Mouse (Mus musculus) intestine, embryonic 16.5 days (tissue): ENCODE measurements around the gene Zfp36l2. TPM values are rescaled to one million over a fixed set of nuclear protein-coding genes. Genes with fewer than 3 reads are reported as not detected.

Source experiments
- ATAC-seq: fragments of 200-750 bp; cut with Nextera tagmentation; 2 replicates; pipeline ENCODE4 v1.8.0; 2017; ENCODE audit warnings: moderate TSS enrichment, moderate library complexity
- H3K27ac ChIP-seq: fragments of 300-500 bp; sonication (generic); 2 replicates; pipeline ENCODE4 v1.5.1; 2014; ENCODE audit warnings: mild to moderate bottlenecking, low read length
- H3K27me3 ChIP-seq: fragments of 300-500 bp; sonication (generic); replicated peaks from 2 replicates; pipeline ENCODE4 v1.6.1; 2014; ENCODE audit warnings: low read length, control low read depth, mixed read lengths; ENCODE audit not compliant: control insufficient read depth, insufficient read depth
- H3K36me3 ChIP-seq: fragments of 300-500 bp; sonication (generic); 2 replicates; pipeline ENCODE4 v1.6.1; 2014; ENCODE audit warnings: low read length, control low read depth; ENCODE audit not compliant: control insufficient read depth, insufficient read depth
- H3K4me1 ChIP-seq: fragments of 300-500 bp; sonication (generic); 2 replicates; pipeline ENCODE4 v1.6.1; 2014; ENCODE audit warnings: low read length, control low read depth, mixed read lengths; ENCODE audit not compliant: control insufficient read depth, insufficient read depth
- H3K4me2 ChIP-seq: fragments of 300-500 bp; sonication (generic); 2 replicates; pipeline ENCODE4 v1.6.1; 2014; ENCODE audit warnings: low read depth, low read length, control low read depth
- H3K4me3 ChIP-seq: fragments of 300-500 bp; sonication (generic); 2 replicates; pipeline ENCODE4 v1.5.1; 2014; ENCODE audit warnings: mild to moderate bottlenecking, low read length
- H3K9ac ChIP-seq: fragments of 300-500 bp; sonication (generic); 2 replicates; pipeline ENCODE4 v1.6.1; 2014; ENCODE audit warnings: low read depth, low read length
- H3K9me3 ChIP-seq: fragments of 300-500 bp; sonication (generic); 2 replicates; pipeline ENCODE4 v1.6.1; 2016; ENCODE audit warnings: low read length, control low read depth; ENCODE audit not compliant: control insufficient read depth
- WGBS: fragments of 180-500 bp; shearing (Covaris S2); extraction: QIAGEN DNeasy Blood & Tissue Kit; methylation state at CpG from one replicate; pipeline ENCODE4 v1.1.7; 2014; 5-methylcytosine and 5-hydroxymethylcytosine counted together
- polyA plus RNA-seq: library from polyadenylated mRNA; unstranded; fragments of >200 nt; fragmentation: Nextera tagmentation; extraction: Ambion mirVana; gene quantifications from 2 replicates; pipeline ENCODE4 v1.2.1, GENCODE M21; 2015

Zfp36l2 gene
- polyA plus RNA-seq, 1 experiment from 2014 or later: 14.4 TPM

GRCm38 (mm10) chr17:84166135-84166860 is 21.4 kb downstream of the Zfp36l2 start:
- H3K4me2 ChIP-seq: no peak overlapping the region
- H3K4me3 ChIP-seq: no peak overlapping the region
- no peak overlapping the region for H3K27ac ChIP-seq
- no peak overlapping the region for H3K9ac ChIP-seq
- peaks cover 16% of the 10 kb centered on the region for H3K4me1 ChIP-seq
- no peak for ATAC-seq
- no peaks in the 10 kb centered on the region for H3K36me3 ChIP-seq
- H3K27me3 ChIP-seq: no peaks in the 10 kb centered on the region
- 84% methylated on average over 9 of the region's 9 CpGs for WGBS
- no peaks in the 10 kb centered on the region for H3K9me3 ChIP-seq

GRCm38 (mm10) chr17:84165735-84166134 is 22.0 kb downstream of the Zfp36l2 start:
- Histone ChIP-seq H3K27me3 (no peaks in the 10 kb centered on the region), H3K9me3 (no peaks in the 10 kb centered on the region), H3K9ac (no peak overlapping the region), H3K36me3 (no peaks in the 10 kb centered on the region), H3K4me3 (no peak overlapping the region), H3K4me2 (no peak overlapping the region), H3K4me1 (peaks cover 21% of the 10 kb centered on the region), H3K27ac (no peak overlapping the region)
- ATAC-seq: no peak
- WGBS: 86% methylated on average over 3 of the region's 3 CpGs

GRCm38 (mm10) chr17:84164146-84164545 is 23.6 kb downstream of the Zfp36l2 start:
- WGBS: 83% methylated on average over 8 of the region's 8 CpGs

GRCm38 (mm10) chr17:84163066-84163785 is 24.5 kb downstream of the Zfp36l2 start:
- ATAC-seq: no peak
- Histone ChIP-seq H3K4me3 (no peak overlapping the region), H3K9me3 (no peaks in the 10 kb centered on the region), H3K27me3 (no peaks in the 10 kb centered on the region), H3K9ac (peak overlapping the region; percentile 28; the same call in 1 of the 2 replicates), H3K27ac (no peak overlapping the region), H3K4me2 (no peak overlapping the region), H3K4me1 (peaks cover 36% of the 10 kb centered on the region), H3K36me3 (no peaks in the 10 kb centered on the region)
- WGBS: 69% methylated on average over 12 of the region's 12 CpGs

More at GRCm38 (mm10) chr17:84164146-84164545, 23.6 kb downstream of the Zfp36l2 start:
- Histone ChIP-seq H3K9me3 (no peaks in the 10 kb centered on the region), H3K27me3 (no peaks in the 10 kb centered on the region), H3K4me1 (peaks cover 28% of the 10 kb centered on the region), H3K4me3 (no peak overlapping the region), H3K36me3 (no peaks in the 10 kb centered on the region), H3K27ac (no peak overlapping the region), H3K4me2 (no peak overlapping the region), H3K9ac (no peak overlapping the region)
- no peak for ATAC-seq

- no peak overlapping the region for H3K4me3 ChIP-seq
- WGBS: 71% methylated on average over 8 of the region's 8 CpGs
- no peak overlapping the region for H3K4me2 ChIP-seq
- H3K9me3 ChIP-seq: no peaks in the 10 kb centered on the region
- no peak for ATAC-seq
- H3K9ac ChIP-seq: no peak overlapping the region
- H3K4me1 ChIP-seq: peaks cover 45% of the 10 kb centered on the region
- H3K27me3 ChIP-seq: no peaks in the 10 kb centered on the region
- H3K27ac ChIP-seq: peak overlapping the region; percentile 73
- no peaks in the 10 kb centered on the region for H3K36me3 ChIP-seq
Measured at GRCm38 (mm10) chr17:84162211-84162760, 25.5 kb downstream of the Zfp36l2 start.

- H3K4me2 ChIP-seq: no peak overlapping the region
- H3K4me1 ChIP-seq: peaks cover 45% of the 10 kb centered on the region
- no peaks in the 10 kb centered on the region for H3K9me3 ChIP-seq
- H3K4me3 ChIP-seq: no peak overlapping the region
- peak overlapping the region; percentile 73 for H3K27ac ChIP-seq
- ATAC-seq: 0 out of 2 replicates have a peak, but pooled peaks have one; percentile 1
- no peaks in the 10 kb centered on the region for H3K27me3 ChIP-seq
- peak overlapping the region; percentile 48 for H3K9ac ChIP-seq
- H3K36me3 ChIP-seq: no peaks in the 10 kb centered on the region
- WGBS: 21% methylated on average over 6 of the region's 6 CpGs
Measured at GRCm38 (mm10) chr17:84161231-84161854, 26.4 kb downstream of the Zfp36l2 start.

- no peaks in the 10 kb centered on the region for H3K9me3 ChIP-seq
- H3K4me3 ChIP-seq: no peak overlapping the region
- H3K27me3 ChIP-seq: no peaks in the 10 kb centered on the region
- peaks cover 43% of the 10 kb centered on the region for H3K4me1 ChIP-seq
- H3K4me2 ChIP-seq: peak overlapping the region; percentile 11; the same call in 1 of the 2 replicates
- H3K27ac ChIP-seq: peak overlapping the region; percentile 94
- no peaks in the 10 kb centered on the region for H3K36me3 ChIP-seq
- whole genome bisulfite sequencing: 58% methylated on average over 15 of the region's 15 CpGs
- H3K9ac ChIP-seq: peak overlapping the region; percentile 34; the same call in 1 of the 2 replicates
- no peak for ATAC-seq
Measured at GRCm38 (mm10) chr17:84158891-84159290, 28.9 kb downstream of the Zfp36l2 start.

GRCm38 (mm10) chr17:84158461-84158795 is 29.3 kb downstream of the Zfp36l2 start:
- ATAC-seq: no peak
- Histone ChIP-seq H3K4me2 (peak overlapping the region; percentile 51; the same call in 1 of the 2 replicates), H3K27me3 (no peaks in the 10 kb centered on the region), H3K4me1 (peaks cover 42% of the 10 kb centered on the region), H3K9me3 (no peaks in the 10 kb centered on the region), H3K4me3 (no peak overlapping the region), H3K27ac (peak overlapping the region; percentile 94), H3K9ac (no peak overlapping the region), H3K36me3 (no peaks in the 10 kb centered on the region)
- WGBS: 79% methylated on average over 12 of the region's 12 CpGs
